Mouse (Mus musculus): ENCODE measurements around the gene Selenos.

Selenos gene

GRCm38 (mm10) chr7:66120139-66120538 lies 40.7 kb downstream of the Selenos start:
- DNase-seq, result no peak

- no peak for DNase-seq
Observed at GRCm38 (mm10) chr7:66120702-66121396, 41.4 kb downstream of the Selenos start.

GRCm38 (mm10) chr7:66124551-66124968 lies 45.1 kb downstream of the Selenos start:
- no peak for DNase-seq

- no peak for DNase-seq
Observed at GRCm38 (mm10) chr7:66125368-66125767, 45.9 kb downstream of the Selenos start.

GRCm38 (mm10) chr7:66127951-66128645 lies 48.6 kb downstream of the Selenos start:
- no peak for DNase-seq

GRCm38 (mm10) chr7:66128857-66129256 lies 49.4 kb downstream of the Selenos start:
- DNase-seq, result no peak

- DNase-seq, result no peak
Observed at GRCm38 (mm10) chr7:66130296-66130695, 50.8 kb downstream of the Selenos start.

GRCm38 (mm10) chr7:66131776-66132421 lies 52.5 kb downstream of the Selenos start:
- no peak for DNase-seq

- DNase-seq, result no peak
Observed at GRCm38 (mm10) chr7:66134154-66134553, 54.7 kb downstream of the Selenos start.

GRCm38 (mm10) chr7:66135644-66136043 lies 56.2 kb downstream of the Selenos start:
- no peak for DNase-seq

- DNase-seq, result no peak
Observed at GRCm38 (mm10) chr7:66136187-66136586, 56.7 kb downstream of the Selenos start.

- no peak for DNase-seq
Observed at GRCm38 (mm10) chr7:66137309-66137708, 57.9 kb downstream of the Selenos start.

- no peak for DNase-seq
Observed at GRCm38 (mm10) chr7:66138301-66138700, 58.9 kb downstream of the Selenos start.

- DNase-seq, result no peak
Observed at GRCm38 (mm10) chr7:66138878-66139277, 59.4 kb downstream of the Selenos start.
